Mouse (Mus musculus): ENCODE measurements around the gene Rex2. TPM values are rescaled to one million over a fixed set of nuclear protein-coding genes. Genes with fewer than 3 reads are reported as not detected.
"Not testable (repeated sequence)": the region's sequence is repeated elsewhere in the genome, so short reads cannot be mapped to it uniquely, and the experiment has no call there.

The Rex2 gene
- total and polyA plus RNA-seq, 2 experiments from 2014 or later, result not detected

DNA sequence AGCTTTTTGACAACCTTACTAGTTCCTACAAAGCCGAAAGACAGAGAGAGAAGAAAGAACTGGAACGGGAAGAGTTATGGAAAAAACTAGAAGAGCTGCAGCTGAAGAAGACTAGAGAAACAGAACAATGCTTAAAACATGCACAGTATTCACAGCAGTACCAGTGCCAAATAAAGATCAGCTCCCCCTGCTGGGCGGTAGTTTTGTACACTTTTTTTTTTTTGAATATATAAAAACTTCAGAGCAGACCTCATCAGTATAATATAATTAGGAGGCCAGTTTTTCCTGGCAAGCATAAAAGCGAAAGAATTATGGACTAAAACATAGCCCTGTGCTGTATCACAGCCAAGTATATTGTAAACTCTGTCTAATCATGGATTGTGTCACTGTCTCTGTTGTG is 82.2 kb downstream of the Rex2 start:
- not testable (repeated sequence) for DNase-seq; H3K4me2 ChIP-seq (ENCODE audit: low read depth); H3K27ac ChIP-seq (ENCODE audit: low read depth, low read length); H3K9me3 ChIP-seq (ENCODE audit: low read length); ATAC-seq; H3K36me3 ChIP-seq (ENCODE audit: insufficient read depth); H3K9ac ChIP-seq; H3K27me3 ChIP-seq (ENCODE audit: insufficient read depth, low read length); H3K4me1 ChIP-seq (ENCODE audit: insufficient read depth); H3K4me3 ChIP-seq (ENCODE audit: low read depth, low read length)
- 52% methylated on average over 4 of the region's 4 CpGs for WGBS

Other genes starting within 250 kb of the Rex2 start
- not detected in 2 replicates for gene Gm21411, start 112.3 kb upstream of the Rex2 start, total RNA-seq (2014; rRNA removed)
- not detected in 2 replicates for gene Gm21411, start 112.3 kb upstream of the Rex2 start, polyA plus RNA-seq (2015; fragmentation: Nextera tagmentation; extraction: Ambion mirVana)
- not detected in 2 replicates for gene Zfp989, start 49.9 kb upstream of the Rex2 start, total RNA-seq (2014; rRNA removed)
- not detected in 2 replicates for gene Zfp989, start 49.9 kb upstream of the Rex2 start, polyA plus RNA-seq (2015; fragmentation: Nextera tagmentation; extraction: Ambion mirVana)
- gene Zfp991, start 110.2 kb downstream of the Rex2 start, total RNA-seq (2014; rRNA removed), result 6.2 and 7.9 TPM in 2 replicates
- 3.5 and 3.8 TPM in 2 replicates for gene Zfp991, start 110.2 kb downstream of the Rex2 start, polyA plus RNA-seq (2015; fragmentation: Nextera tagmentation; extraction: Ambion mirVana)